Mouse (Mus musculus) cerebellum, adult 11-12 months (tissue): Measurements from ENCODE around the gene Gm42906.

Experiments used
- DNase-seq: peaks from one replicate; pipeline ENCODE4 v3.0.0; 2022

Gm42906 gene

GRCm38 (mm10) chr5:151428113-151428756, at the start of gene Gm42906:
Gm42906 (minus strand) TSS chr5:151428163.
- DNase-seq: no peak

GRCm38 (mm10) chr5:151445695-151446094, 17.7 kb upstream of the Gm42906 start:
- DNase-seq: no peak

- no peak for DNase-seq
These were observed 7.1 kb upstream of the Gm42906 start for GRCm38 (mm10) chr5:151435106-151435505.

GRCm38 (mm10) chr5:151426466-151426865, 1.5 kb downstream of the Gm42906 start:
- no peak for DNase-seq

- DNase-seq: no peak
These were observed 5.3 kb downstream of the Gm42906 start for GRCm38 (mm10) chr5:151422692-151423091.

GRCm38 (mm10) chr5:151421859-151422258, 6.1 kb downstream of the Gm42906 start:
- no peak for DNase-seq

- no peak for DNase-seq
These were observed 9.4 kb downstream of the Gm42906 start for GRCm38 (mm10) chr5:151418551-151418950.

GRCm38 (mm10) chr5:151417421-151418038, 10.4 kb downstream of the Gm42906 start:
- no peak for DNase-seq

GRCm38 (mm10) chr5:151416988-151417387, 11.0 kb downstream of the Gm42906 start:
- DNase-seq: no peak

GRCm38 (mm10) chr5:151413617-151414016, 14.3 kb downstream of the Gm42906 start:
- DNase-seq: no peak

GRCm38 (mm10) chr5:151412666-151413463, 15.1 kb downstream of the Gm42906 start:
- no peak for DNase-seq

GRCm38 (mm10) chr5:151410006-151410405, 18.0 kb downstream of the Gm42906 start:
- no peak for DNase-seq

GRCm38 (mm10) chr5:151409282-151409681, 18.7 kb downstream of the Gm42906 start:
- DNase-seq: no peak

- DNase-seq: no peak
These were observed 19.7 kb downstream of the Gm42906 start for GRCm38 (mm10) chr5:151408124-151408900.

- DNase-seq: no peak
These were observed 20.5 kb downstream of the Gm42906 start for GRCm38 (mm10) chr5:151407493-151407892.

GRCm38 (mm10) chr5:151406276-151406675, 21.7 kb downstream of the Gm42906 start:
- no peak for DNase-seq

- no peak for DNase-seq
These were observed 22.6 kb downstream of the Gm42906 start for GRCm38 (mm10) chr5:151405314-151405903.

- DNase-seq: no peak
These were observed 24.4 kb downstream of the Gm42906 start for GRCm38 (mm10) chr5:151403586-151403985.

GRCm38 (mm10) chr5:151400557-151400944, 27.4 kb downstream of the Gm42906 start:
- DNase-seq: no peak

- DNase-seq: no peak
These were observed 27.9 kb downstream of the Gm42906 start for GRCm38 (mm10) chr5:151399918-151400556.

GRCm38 (mm10) chr5:151396119-151396518, 31.8 kb downstream of the Gm42906 start:
- DNase-seq: no peak

GRCm38 (mm10) chr5:151394690-151395089, 33.3 kb downstream of the Gm42906 start:
- no peak for DNase-seq
